Mouse (Mus musculus): ENCODE measurements around the gene Dock11. TPM values are rescaled to one million over a fixed set of nuclear protein-coding genes. Genes with fewer than 3 reads are reported as not detected.
A peak's percentile ranks its signal among the peaks of the same experiment; 100 is the strongest.

Gene Dock11
- polyA plus RNA-seq, 1 experiment: 0.68 TPM

DNA sequence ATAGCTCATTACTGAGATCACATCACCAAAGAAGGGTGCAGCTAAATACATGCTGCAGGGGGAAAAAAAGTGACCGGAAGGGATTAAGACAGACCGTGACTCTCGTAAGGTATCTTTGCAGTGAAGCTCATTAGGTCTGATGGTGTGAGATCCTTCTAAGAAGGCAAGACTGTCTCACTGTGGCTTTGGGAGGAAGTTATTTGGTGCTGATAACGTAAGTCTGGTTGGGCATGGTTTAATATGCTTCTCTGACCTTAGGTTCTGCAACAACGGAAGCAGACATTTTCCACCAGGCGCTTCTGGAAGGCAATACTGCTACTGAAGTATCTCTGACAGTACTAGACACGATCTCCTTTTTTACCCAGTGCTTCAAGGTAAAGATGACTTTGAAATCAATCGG is 145.4 kb downstream of the Dock11 start:
- Histone ChIP-seq H3K4me1 (ENCODE audit: control insufficient read depth, insufficient read depth, insufficient read length, low read length) (peaks cover 4% of the 10 kb centered on the region; the same call in 1 of the 2 replicates), H3K27ac (ENCODE audit: insufficient read depth, low read depth, low read length) (peak overlapping the region; percentile 78), H3K4me3 (ENCODE audit: low read depth, low read length) (no peak overlapping the region), H3K27me3 (ENCODE audit: control insufficient read depth, insufficient read depth, low read length) (no peaks in the 10 kb centered on the region), H3K36me3 (ENCODE audit: control insufficient read depth, insufficient read depth, low read length) (peaks cover 5% of the 10 kb centered on the region)
- TF ChIP-seq CTCF (IDR thresholded peaks at IDR 0.05; ENCODE audit: extremely low read depth, insufficient read length, insufficient replicate concordance, low read depth, low read length) (no peak), POLR2A (IDR thresholded peaks at IDR 0.05; ENCODE audit: low read depth, low read length) (no peak)
- WGBS: 79% methylated on average over 8 of the region's 8 CpGs

DNA sequence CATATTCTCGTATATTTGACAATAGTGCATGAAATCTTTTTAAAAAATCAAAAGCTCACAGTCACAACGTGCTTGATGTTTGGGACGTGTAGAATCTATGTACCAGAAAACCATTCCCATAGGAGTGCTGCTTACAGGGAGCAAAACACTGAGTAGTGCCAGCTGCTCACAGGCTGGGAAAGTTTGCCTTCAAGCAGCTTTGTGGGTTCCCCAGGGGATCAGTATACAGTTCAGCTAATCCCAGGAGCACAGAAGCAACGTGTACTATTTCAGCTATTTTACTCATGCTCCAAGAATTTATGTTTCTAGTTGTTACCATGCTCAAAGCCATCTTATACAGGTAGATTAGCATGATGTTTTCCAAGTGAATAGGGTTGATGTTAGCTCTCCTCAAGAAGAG is 157.1 kb downstream of the Dock11 start:
- Histone ChIP-seq H3K4me1 (ENCODE audit: control insufficient read depth, insufficient read depth, insufficient read length, low read length) (no peaks in the 10 kb centered on the region), H3K4me3 (ENCODE audit: low read depth, low read length) (no peak overlapping the region), H3K36me3 (ENCODE audit: control insufficient read depth, insufficient read depth, low read length) (peaks cover 3% of the 10 kb centered on the region; the same call in 1 of the 2 replicates), H3K27me3 (ENCODE audit: control insufficient read depth, insufficient read depth, low read length) (no peaks in the 10 kb centered on the region), H3K27ac (ENCODE audit: insufficient read depth, low read depth, low read length) (no peak overlapping the region)
- WGBS: 70% methylated on average over 4 of the region's 4 CpGs
- no peak for TF ChIP-seq POLR2A (IDR thresholded peaks at IDR 0.05; ENCODE audit: low read depth, low read length)
- no peak for TF ChIP-seq CTCF (IDR thresholded peaks at IDR 0.05; ENCODE audit: extremely low read depth, insufficient read length, insufficient replicate concordance, low read depth, low read length)

DNA sequence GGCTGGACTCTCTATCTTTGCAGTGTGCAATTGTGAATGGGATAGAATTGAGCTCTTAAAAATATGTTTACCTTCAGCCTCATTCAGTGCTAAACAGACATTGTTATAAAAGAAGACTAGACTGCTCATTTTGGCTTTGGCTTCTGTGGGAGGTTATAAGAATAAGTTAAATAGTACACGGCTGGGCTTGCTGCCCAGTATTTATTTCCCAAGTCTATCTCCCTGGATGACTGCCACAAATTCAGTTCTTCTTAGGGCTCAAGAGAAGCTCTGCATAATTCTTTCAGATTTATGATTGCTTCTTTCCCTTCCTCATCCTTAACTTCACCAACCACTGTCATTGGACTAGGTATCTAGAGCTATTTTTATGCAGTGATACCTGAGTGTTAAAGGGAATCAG is 158.8 kb downstream of the Dock11 start:
- 19% methylated on average over 1 of the region's 1 CpGs for WGBS
- TF ChIP-seq POLR2A (IDR thresholded peaks at IDR 0.05; ENCODE audit: low read depth, low read length) (no peak), CTCF (IDR thresholded peaks at IDR 0.05; ENCODE audit: extremely low read depth, insufficient read length, insufficient replicate concordance, low read depth, low read length) (no peak)
- peaks cover 1% of the 10 kb centered on the region; the same call in 1 of the 2 replicates for H3K36me3 ChIP-seq (ENCODE audit: control insufficient read depth, insufficient read depth, low read length)
- H3K4me1 ChIP-seq (ENCODE audit: control insufficient read depth, insufficient read depth, insufficient read length, low read length): peaks cover 3% of the 10 kb centered on the region; the same call in 1 of the 2 replicates
- no peak overlapping the region for H3K4me3 ChIP-seq (ENCODE audit: low read depth, low read length)
- no peaks in the 10 kb centered on the region for H3K27me3 ChIP-seq (ENCODE audit: control insufficient read depth, insufficient read depth, low read length)
- H3K27ac ChIP-seq (ENCODE audit: insufficient read depth, low read depth, low read length): no peak overlapping the region

DNA sequence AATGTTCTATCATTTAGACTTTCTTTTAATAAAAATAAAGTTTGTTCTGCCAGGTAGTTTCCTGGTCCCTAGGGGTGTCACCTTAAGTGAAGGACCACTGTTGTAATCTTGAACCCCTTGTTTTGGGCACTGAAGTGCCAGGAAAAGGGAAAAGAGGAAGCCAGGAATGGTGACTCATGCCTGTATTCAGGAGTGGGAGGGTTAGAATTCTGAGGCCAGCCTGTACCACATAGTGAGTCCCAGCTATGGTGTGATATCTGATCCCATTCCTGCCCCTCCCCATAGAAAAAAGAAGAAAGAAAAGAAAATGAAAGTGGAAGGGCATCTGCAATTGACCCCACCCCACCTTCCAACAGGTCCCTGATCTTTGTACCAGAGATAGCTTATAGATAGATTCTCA is 161.7 kb downstream of the Dock11 start:
- Histone ChIP-seq H3K27me3 (ENCODE audit: control insufficient read depth, insufficient read depth, low read length) (no peaks in the 10 kb centered on the region), H3K4me1 (ENCODE audit: control insufficient read depth, insufficient read depth, insufficient read length, low read length) (peaks cover 3% of the 10 kb centered on the region; the same call in 1 of the 2 replicates)
- no peak for TF ChIP-seq POLR2A (IDR thresholded peaks at IDR 0.05; ENCODE audit: low read depth, low read length)
- TF ChIP-seq CTCF (IDR thresholded peaks at IDR 0.05; ENCODE audit: extremely low read depth, insufficient read length, insufficient replicate concordance, low read depth, low read length): no peak

DNA sequence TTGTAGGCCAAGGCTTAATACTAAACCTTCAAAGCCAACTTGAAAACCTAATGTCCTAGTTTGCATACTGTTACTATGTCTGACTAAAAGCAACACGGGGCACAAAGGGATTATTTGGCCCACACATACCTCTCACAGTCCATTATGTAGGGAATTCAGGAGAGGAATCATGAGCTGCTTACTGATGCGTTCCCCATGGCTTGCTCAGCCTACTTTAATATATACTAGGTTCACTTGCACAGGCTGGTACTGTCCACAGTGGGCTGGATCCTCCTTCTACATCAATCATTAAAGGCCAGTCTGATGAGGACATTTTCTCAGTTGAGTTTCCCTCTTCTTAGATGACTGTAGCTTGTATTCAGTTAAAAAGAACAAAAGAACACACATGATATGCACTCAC is 185.4 kb downstream of the Dock11 start:
- TF ChIP-seq POLR2A (IDR thresholded peaks at IDR 0.05; ENCODE audit: low read depth, low read length) (no peak), CTCF (IDR thresholded peaks at IDR 0.05; ENCODE audit: extremely low read depth, insufficient read length, insufficient replicate concordance, low read depth, low read length) (no peak)
- Histone ChIP-seq H3K27me3 (ENCODE audit: control insufficient read depth, insufficient read depth, low read length) (no peaks in the 10 kb centered on the region), H3K36me3 (ENCODE audit: control insufficient read depth, insufficient read depth, low read length) (no peaks in the 10 kb centered on the region; the same call in 1 of the 2 replicates), H3K4me3 (ENCODE audit: low read depth, low read length) (no peak overlapping the region), H3K4me1 (ENCODE audit: control insufficient read depth, insufficient read depth, insufficient read length, low read length) (peaks cover 2% of the 10 kb centered on the region; the same call in 1 of the 2 replicates), H3K27ac (ENCODE audit: insufficient read depth, low read depth, low read length) (no peak overlapping the region)
- 85% methylated on average over 2 of the region's 2 CpGs for WGBS

More for the DNA sequence above, 161.7 kb downstream of the Dock11 start:
- Histone ChIP-seq H3K4me3 (ENCODE audit: low read depth, low read length) (no peak overlapping the region), H3K27ac (ENCODE audit: insufficient read depth, low read depth, low read length) (no peak overlapping the region; the same call in 1 of the 2 replicates), H3K36me3 (ENCODE audit: control insufficient read depth, insufficient read depth, low read length) (no peaks in the 10 kb centered on the region)

DNA sequence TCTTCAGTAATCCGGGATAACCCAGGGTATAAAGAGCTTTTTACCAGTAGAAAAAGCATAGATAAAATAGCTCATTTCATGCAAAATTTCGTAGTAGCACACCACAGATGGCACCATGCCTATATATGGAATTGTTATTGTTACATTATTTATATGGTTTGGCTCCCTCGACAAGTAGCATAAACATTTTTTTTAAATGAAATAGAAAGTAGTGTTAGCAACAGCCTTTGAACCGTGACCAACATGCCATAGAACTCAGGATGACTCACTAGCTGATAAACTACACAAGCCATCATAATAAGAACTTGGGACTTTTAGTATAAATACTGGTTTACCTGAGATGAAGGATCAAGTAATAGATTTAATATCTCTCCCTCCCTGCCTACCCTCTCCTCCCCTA is 188.5 kb downstream of the Dock11 start:
- WGBS: 34% methylated on average over 4 of the region's 4 CpGs
- H3K36me3 ChIP-seq (ENCODE audit: control insufficient read depth, insufficient read depth, low read length): no peaks in the 10 kb centered on the region; the same call in 1 of the 2 replicates
- no peak for TF ChIP-seq POLR2A (IDR thresholded peaks at IDR 0.05; ENCODE audit: low read depth, low read length)
- no peak for TF ChIP-seq CTCF (IDR thresholded peaks at IDR 0.05; ENCODE audit: extremely low read depth, insufficient read length, insufficient replicate concordance, low read depth, low read length)
- no peaks in the 10 kb centered on the region for H3K27me3 ChIP-seq (ENCODE audit: control insufficient read depth, insufficient read depth, low read length)
- no peak overlapping the region for H3K4me3 ChIP-seq (ENCODE audit: low read depth, low read length)
- H3K4me1 ChIP-seq (ENCODE audit: control insufficient read depth, insufficient read depth, insufficient read length, low read length): peaks cover 2% of the 10 kb centered on the region; the same call in 1 of the 2 replicates
- peak overlapping the region; percentile 75; the same call in 1 of the 2 replicates for H3K27ac ChIP-seq (ENCODE audit: insufficient read depth, low read depth, low read length)

DNA sequence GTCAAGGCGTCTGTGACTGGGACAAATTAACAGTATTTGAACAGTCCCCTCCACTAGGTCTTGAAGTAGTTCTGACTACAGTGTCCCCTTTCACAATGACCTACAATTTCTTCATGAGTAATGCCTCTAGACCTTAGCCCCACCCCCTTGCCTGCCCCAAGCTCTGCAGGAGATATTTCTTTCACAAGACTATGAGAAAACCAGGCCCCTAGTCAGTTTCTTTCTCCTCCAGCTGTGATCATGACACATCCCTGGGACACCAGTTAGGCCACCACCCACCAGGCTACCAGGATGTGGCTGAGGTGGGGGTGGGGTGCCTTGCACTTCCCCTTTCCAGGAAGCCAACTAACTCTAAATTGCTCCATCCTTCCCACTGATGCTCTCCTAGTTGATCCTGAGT is 194.3 kb downstream of the Dock11 start:
- no peak overlapping the region for H3K4me3 ChIP-seq (ENCODE audit: low read depth, low read length)
- no peaks in the 10 kb centered on the region for H3K27me3 ChIP-seq (ENCODE audit: control insufficient read depth, insufficient read depth, low read length)
- TF ChIP-seq POLR2A (IDR thresholded peaks at IDR 0.05; ENCODE audit: low read depth, low read length): no peak
- TF ChIP-seq CTCF (IDR thresholded peaks at IDR 0.05; ENCODE audit: extremely low read depth, insufficient read length, insufficient replicate concordance, low read depth, low read length): no peak
- WGBS: 89% methylated on average over 1 of the region's 1 CpGs
- H3K27ac ChIP-seq (ENCODE audit: insufficient read depth, low read depth, low read length): no peak overlapping the region
- peaks cover 5% of the 10 kb centered on the region; the same call in 1 of the 2 replicates for H3K4me1 ChIP-seq (ENCODE audit: control insufficient read depth, insufficient read depth, insufficient read length, low read length)
- H3K36me3 ChIP-seq (ENCODE audit: control insufficient read depth, insufficient read depth, low read length): no peaks in the 10 kb centered on the region; the same call in 1 of the 2 replicates

All from small intestine, adult 2 months (tissue).